Mouse (Mus musculus) hindbrain, embryonic 14.5 days (tissue): ENCODE results near the gene Dpt. TPM values are rescaled to one million over a fixed set of nuclear protein-coding genes. Genes with fewer than 3 reads are reported as not detected.
"Not testable (repeated sequence)": the region's sequence is repeated elsewhere in the genome, so short reads cannot be mapped to it uniquely, and the experiment has no call there.

Experiments
- ATAC-seq: fragments of 200-750 bp; cut with Nextera tagmentation; 2 replicates; pipeline ENCODE4 v1.8.0; 2017; ENCODE audit warnings: moderate number of reproducible peaks, mild to moderate bottlenecking, moderate TSS enrichment, moderate library complexity; ENCODE audit not compliant: low FRiP score
- DNase-seq: peaks from one replicate; pipeline ENCODE4 v3.0.0-alpha.2; 2015; ENCODE audit warnings: low spot score
- H3K27ac ChIP-seq: fragments of 300-500 bp; sonication (generic); 2 replicates; pipeline ENCODE4 v1.5.1; 2014; ENCODE audit warnings: mild to moderate bottlenecking, moderate library complexity
- H3K27me3 ChIP-seq: fragments of 300-500 bp; sonication (generic); 2 replicates; pipeline ENCODE4 v1.6.1; 2014; ENCODE audit warnings: mild to moderate bottlenecking, low read length, mixed read lengths; ENCODE audit not compliant: control insufficient read depth, insufficient read depth
- H3K36me3 ChIP-seq: fragments of 300-500 bp; sonication (generic); replicated peaks from 2 replicates; pipeline ENCODE4 v1.6.1; 2014; ENCODE audit not compliant: control insufficient read depth, insufficient read depth
- H3K4me1 ChIP-seq: fragments of 300-500 bp; sonication (generic); replicated peaks from 2 replicates; pipeline ENCODE4 v1.6.1; 2014; ENCODE audit warnings: antibody characterized with exemption, low read length, mixed read lengths; ENCODE audit not compliant: control insufficient read depth, insufficient read depth
- H3K4me2 ChIP-seq: fragments of 300-500 bp; sonication (generic); replicated peaks from 2 replicates; pipeline ENCODE4 v1.6.1; 2014; ENCODE audit warnings: mild to moderate bottlenecking, moderate library complexity
- H3K4me3 ChIP-seq: fragments of 300-500 bp; sonication (generic); replicated peaks from 2 replicates; pipeline ENCODE4 v1.5.1; 2014; ENCODE audit warnings: mild to moderate bottlenecking, low read length
- H3K9ac ChIP-seq: fragments of 300-500 bp; sonication (generic); 2 replicates; pipeline ENCODE4 v1.6.1; 2014
- H3K9me3 ChIP-seq: fragments of 300-500 bp; sonication (generic); 2 replicates; pipeline ENCODE4 v1.6.1; 2016; ENCODE audit warnings: low read length; ENCODE audit not compliant: control insufficient read depth
- WGBS: fragments of 180-500 bp; shearing (Covaris S2); extraction: QIAGEN DNeasy Blood & Tissue Kit; methylation state at CpG from one replicate; pipeline ENCODE4 v1.1.7; 2014; 5-methylcytosine and 5-hydroxymethylcytosine counted together
- polyA plus RNA-seq: library from polyadenylated mRNA; unstranded; fragments of >200 nt; fragmentation: Nextera tagmentation; extraction: Ambion mirVana; gene quantifications from 2 replicates; pipeline ENCODE4 v1.2.1, GENCODE M21; 2014

Gene Dpt
- polyA plus RNA-seq, 1 experiment from 2014 or later, result 0.55 TPM

GRCm38 (mm10) chr1:164787771-164788170, 8.7 kb upstream of the Dpt start:
- no peak for ATAC-seq
- WGBS, result 80% methylated on average over 7 of the region's 7 CpGs

DNA sequence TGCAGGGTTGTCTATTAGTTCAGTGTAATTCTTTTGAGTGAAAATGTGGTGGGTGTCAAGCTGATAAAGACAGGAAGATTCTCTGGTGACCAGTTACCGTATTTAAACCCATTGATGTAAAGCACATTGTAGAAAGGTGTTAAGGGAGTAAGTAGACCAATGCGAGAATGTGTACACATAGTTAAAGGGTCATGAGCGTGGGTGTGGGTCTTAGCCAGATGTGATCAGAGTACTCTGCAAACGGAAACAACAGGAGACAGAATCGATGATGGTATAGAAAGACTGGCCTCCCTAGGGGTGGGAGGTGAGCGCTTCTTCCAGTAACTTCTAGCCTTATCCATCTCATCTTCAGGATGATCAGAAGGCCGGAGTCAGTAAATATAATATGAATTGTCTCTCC, 8.2 kb upstream of the Dpt start:
- H3K4me3 ChIP-seq, result no peak overlapping the region
- 95% methylated on average over 7 of the region's 7 CpGs for WGBS
- H3K27ac ChIP-seq, result no peak overlapping the region
- no peak overlapping the region for H3K4me2 ChIP-seq
- DNase-seq (no peak), ATAC-seq (no peak)
- no peaks in the 10 kb centered on the region for H3K36me3 ChIP-seq
- no peaks in the 10 kb centered on the region for H3K9me3 ChIP-seq
- H3K27me3 ChIP-seq, result no peaks in the 10 kb centered on the region
- H3K4me1 ChIP-seq, result no peaks in the 10 kb centered on the region
- no peak overlapping the region for H3K9ac ChIP-seq

More at GRCm38 (mm10) chr1:164787771-164788170, 8.7 kb upstream of the Dpt start:
- Histone ChIP-seq H3K27ac (no peak overlapping the region), H3K4me2 (no peak overlapping the region), H3K4me1 (no peaks in the 10 kb centered on the region), H3K9ac (no peak overlapping the region), H3K4me3 (no peak overlapping the region), H3K27me3 (no peaks in the 10 kb centered on the region), H3K36me3 (no peaks in the 10 kb centered on the region), H3K9me3 (no peaks in the 10 kb centered on the region)
- DNase-seq, result no peak

DNA sequence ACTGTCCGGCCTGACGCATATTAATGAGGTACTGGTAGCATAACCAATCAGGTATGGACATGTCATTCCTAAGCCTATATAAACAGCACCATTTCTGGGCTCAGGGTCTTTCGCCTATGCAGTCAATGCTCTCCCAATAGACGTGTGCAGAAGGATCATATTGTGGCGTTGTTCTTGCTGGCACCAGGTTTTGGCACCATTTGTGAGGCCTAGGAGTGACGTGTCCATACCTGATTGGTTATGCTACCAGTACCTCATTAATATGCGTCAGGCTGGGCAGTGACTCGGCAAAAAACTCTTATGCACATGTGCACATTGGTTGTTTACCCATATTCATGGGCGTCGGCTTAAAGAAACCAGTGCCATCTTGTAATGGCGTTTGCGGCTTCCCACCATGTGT, 6.1 kb upstream of the Dpt start:
- H3K4me3 ChIP-seq, H3K9me3 ChIP-seq, ATAC-seq, H3K4me1 ChIP-seq, H3K4me2 ChIP-seq, H3K36me3 ChIP-seq, DNase-seq, H3K9ac ChIP-seq, H3K27me3 ChIP-seq, H3K27ac ChIP-seq: not testable (repeated sequence)
- WGBS, result 93% methylated on average over 12 of the region's 12 CpGs

DNA sequence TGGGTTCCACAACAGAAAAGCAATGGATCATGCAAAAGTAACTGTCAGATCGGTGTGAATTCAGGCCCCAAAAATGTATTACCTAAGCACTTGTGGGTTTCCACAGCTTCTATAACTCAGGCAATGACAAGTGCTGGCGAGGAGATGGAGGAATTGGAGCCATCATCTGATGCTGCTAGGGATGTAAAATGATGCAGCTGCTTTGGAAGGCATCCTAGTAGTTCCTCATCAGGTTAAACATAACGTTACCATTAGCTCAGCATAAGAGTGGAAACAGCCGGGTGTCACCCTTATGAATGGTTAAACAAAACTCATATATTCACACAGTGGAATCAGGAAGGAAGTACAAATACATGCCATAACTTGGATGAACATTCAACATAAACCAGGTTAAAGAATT, 3.4 kb upstream of the Dpt start:
- 86% methylated on average over 4 of the region's 4 CpGs for WGBS
- Histone ChIP-seq H3K4me2 (no peak overlapping the region), H3K9ac (no peak overlapping the region), H3K27ac (no peak overlapping the region), H3K27me3 (no peaks in the 10 kb centered on the region), H3K4me1 (no peaks in the 10 kb centered on the region), H3K4me3 (no peak overlapping the region), H3K36me3 (no peaks in the 10 kb centered on the region), H3K9me3 (no peaks in the 10 kb centered on the region)
- no peak for ATAC-seq
- no peak for DNase-seq

DNA sequence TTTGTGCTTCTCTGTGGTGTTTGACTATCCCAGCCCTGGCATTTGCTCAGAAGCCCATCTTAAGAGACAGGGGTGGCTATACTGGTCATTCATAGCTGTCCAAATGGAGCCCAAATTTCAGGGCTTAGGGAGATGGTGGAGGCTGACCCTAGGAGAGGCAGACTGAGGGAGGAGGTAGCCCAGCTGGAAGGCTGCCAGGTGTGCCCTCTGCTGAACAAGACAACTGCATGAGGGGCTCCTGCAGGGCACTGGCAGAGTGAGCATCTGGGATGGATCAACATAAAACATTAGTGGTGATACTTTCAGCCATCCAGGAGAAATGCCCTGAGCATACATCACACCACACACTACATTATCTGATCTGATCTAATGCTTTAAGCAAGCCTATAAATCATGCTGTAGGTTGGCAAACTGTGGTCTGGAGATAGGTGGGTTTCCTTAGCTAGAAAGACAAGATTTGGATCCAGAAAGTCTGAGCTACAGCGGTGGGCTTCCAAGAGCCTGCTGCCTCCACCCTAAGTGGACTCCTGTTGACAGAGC, 1.4 kb downstream of the Dpt start:
- Histone ChIP-seq H3K9ac (no peak overlapping the region), H3K27ac (no peak overlapping the region), H3K4me1 (no peaks in the 10 kb centered on the region), H3K9me3 (no peaks in the 10 kb centered on the region), H3K4me2 (no peak overlapping the region), H3K27me3 (no peaks in the 10 kb centered on the region), H3K4me3 (no peak overlapping the region), H3K36me3 (no peaks in the 10 kb centered on the region)
- DNase-seq (no peak), ATAC-seq (no peak)
- WGBS, result 90% methylated on average over 1 of the region's 1 CpGs

DNA sequence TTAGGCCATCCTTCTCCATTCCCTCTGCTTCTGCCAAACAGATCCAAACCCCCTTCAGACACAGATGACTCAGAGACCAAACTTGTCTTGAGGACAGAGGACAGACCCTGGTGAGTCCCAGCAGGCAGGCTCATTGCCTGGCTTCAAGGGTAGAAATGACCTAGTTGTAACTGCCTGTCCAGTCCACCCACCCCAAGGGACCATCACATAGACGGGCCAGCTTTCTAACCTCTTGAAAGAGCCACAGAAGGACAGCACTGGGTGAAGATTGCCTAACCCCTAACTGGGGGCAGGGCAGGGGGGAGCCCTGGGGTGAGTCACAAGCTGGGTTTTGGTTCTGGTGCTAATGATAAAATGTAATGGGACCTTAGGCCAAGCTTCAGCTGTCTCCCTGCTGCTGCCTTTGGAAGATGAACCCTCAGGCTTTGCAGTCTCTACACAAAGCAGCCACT, 2.1 kb downstream of the Dpt start:
- Histone ChIP-seq H3K4me1 (no peaks in the 10 kb centered on the region), H3K9ac (no peak overlapping the region), H3K4me3 (no peak overlapping the region), H3K4me2 (no peak overlapping the region), H3K27me3 (no peaks in the 10 kb centered on the region), H3K36me3 (no peaks in the 10 kb centered on the region), H3K27ac (no peak overlapping the region), H3K9me3 (no peaks in the 10 kb centered on the region)
- no peak for DNase-seq
- no peak for ATAC-seq
- 76% methylated on average over 1 of the region's 1 CpGs for WGBS

DNA sequence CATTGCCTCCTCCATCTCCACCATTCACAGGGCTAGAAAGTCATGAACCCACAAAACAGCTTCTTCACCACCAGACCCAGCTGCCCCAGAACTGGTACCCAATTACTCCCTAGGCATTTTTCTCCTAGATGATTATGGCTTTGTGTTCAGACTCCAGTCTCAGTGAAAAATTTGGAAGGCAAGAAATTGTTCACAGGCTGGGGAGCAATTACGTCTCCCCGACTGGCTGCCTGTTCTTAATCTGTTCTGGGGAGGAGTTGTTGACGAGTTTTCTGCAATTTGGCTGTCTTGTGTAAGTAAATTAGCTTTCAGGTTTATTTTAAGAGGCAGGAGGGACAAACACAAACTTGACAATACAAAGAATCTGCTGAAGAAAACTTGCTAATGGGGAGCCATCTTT, 2.7 kb downstream of the Dpt start:
- Histone ChIP-seq H3K4me2 (no peak overlapping the region), H3K4me1 (no peaks in the 10 kb centered on the region), H3K9me3 (no peaks in the 10 kb centered on the region), H3K9ac (no peak overlapping the region), H3K27ac (no peak overlapping the region), H3K36me3 (no peaks in the 10 kb centered on the region), H3K27me3 (no peaks in the 10 kb centered on the region), H3K4me3 (no peak overlapping the region)
- 79% methylated on average over 3 of the region's 3 CpGs for WGBS
- DNase-seq, result no peak
- ATAC-seq, result no peak

- peak; percentile 49; the same call in 1 of the 2 replicates for ATAC-seq
These were observed 7.8 kb downstream of the Dpt start for GRCm38 (mm10) chr1:164804277-164804676.

GRCm38 (mm10) chr1:164804751-164805435, 8.4 kb downstream of the Dpt start:
- DNase-seq (no peak), ATAC-seq (peak; percentile 35)
- Histone ChIP-seq H3K4me2 (no peak overlapping the region), H3K9me3 (no peaks in the 10 kb centered on the region), H3K27ac (peak overlapping the region; percentile 48; the same call in 1 of the 2 replicates), H3K4me1 (no peaks in the 10 kb centered on the region), H3K9ac (no peak overlapping the region), H3K4me3 (no peak overlapping the region), H3K27me3 (no peaks in the 10 kb centered on the region), H3K36me3 (no peaks in the 10 kb centered on the region)
- WGBS, result 66% methylated on average over 10 of the region's 10 CpGs

More at GRCm38 (mm10) chr1:164804277-164804676, 7.8 kb downstream of the Dpt start:
- no peaks in the 10 kb centered on the region for H3K27me3 ChIP-seq
- H3K27ac ChIP-seq, result peak overlapping the region; percentile 48; the same call in 1 of the 2 replicates
- no peaks in the 10 kb centered on the region for H3K4me1 ChIP-seq
- WGBS, result 74% methylated on average over 11 of the region's 11 CpGs
- H3K9me3 ChIP-seq, result no peaks in the 10 kb centered on the region
- no peak for DNase-seq
- no peak overlapping the region for H3K9ac ChIP-seq
- H3K36me3 ChIP-seq, result no peaks in the 10 kb centered on the region
- H3K4me2 ChIP-seq, result no peak overlapping the region
- H3K4me3 ChIP-seq, result no peak overlapping the region
